Mouse (Mus musculus) bone marrow macrophage, adult 2 months (primary cell): ENCODE results near the gene Pip5k1b.

Source experiments
- CTCF ChIP-seq: IDR thresholded peaks from 2 replicates; pipeline ENCODE4 v1.5.1; 2012; ENCODE audit warnings: low read depth, mild to moderate bottlenecking, low read length, moderate library complexity
- POLR2A ChIP-seq: IDR thresholded peaks from 2 replicates; pipeline ENCODE4 v1.6.1; 2012; ENCODE audit warnings: mild to moderate bottlenecking, low read depth, low read length, borderline replicate concordance

DNA sequence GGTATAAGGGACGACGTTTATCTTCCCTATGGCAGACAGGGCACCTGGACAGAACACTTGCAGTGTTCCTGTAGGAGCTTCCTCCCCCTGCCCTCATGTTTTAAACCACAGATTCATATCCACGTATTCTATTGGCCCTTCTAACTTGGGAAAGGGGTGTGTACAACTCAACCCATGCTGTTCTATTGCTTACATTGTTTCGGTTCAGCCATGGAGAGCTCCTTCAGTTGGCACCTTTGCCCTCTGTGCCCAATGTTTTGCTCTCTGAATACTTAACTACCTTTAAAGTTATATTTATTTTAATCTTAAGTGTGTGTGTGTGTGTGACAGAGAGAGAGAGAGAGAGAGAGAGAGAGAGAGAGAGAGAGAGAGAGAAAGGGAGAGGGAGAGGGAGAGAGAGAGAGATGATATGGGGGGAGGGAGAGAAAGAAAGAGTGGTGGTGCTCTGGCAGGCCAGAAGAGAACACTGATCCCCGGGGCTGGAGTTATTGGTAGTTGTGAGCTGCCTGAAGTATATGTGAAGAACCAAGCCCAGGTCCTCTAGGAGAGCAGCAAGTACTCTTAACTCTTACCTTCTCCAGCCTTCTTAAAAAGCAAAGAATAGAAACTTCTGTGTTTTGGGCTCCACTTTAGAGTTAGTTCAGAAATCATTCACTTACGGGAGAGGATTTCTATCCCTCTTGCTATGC is 234.3 kb downstream of the Pip5k1b start:
- no peak for TF ChIP-seq POLR2A
- TF ChIP-seq CTCF, result no peak
